Mouse (Mus musculus) liver, embryonic 16.5 days (tissue): ENCODE measurements around the gene Atg2a. TPM values are rescaled to one million over a fixed set of nuclear protein-coding genes. Genes with fewer than 3 reads are reported as not detected.

Experiments used
- ATAC-seq: fragments of 200-750 bp; cut with Nextera tagmentation; 2 replicates; pipeline ENCODE4 v1.8.0; 2017; ENCODE audit warnings: low read depth, mild to moderate bottlenecking, moderate number of reproducible peaks, moderate library complexity
- H3K27ac ChIP-seq: fragments of 300-500 bp; sonication (generic); 2 replicates; pipeline ENCODE4 v1.5.1; 2014; ENCODE audit warnings: mild to moderate bottlenecking, low read length
- H3K27me3 ChIP-seq: fragments of 300-500 bp; sonication (generic); 2 replicates; pipeline ENCODE4 v1.6.1; 2014; ENCODE audit warnings: low read depth, low read length, mixed read lengths; ENCODE audit not compliant: control insufficient read depth, insufficient read depth
- H3K36me3 ChIP-seq: fragments of 300-500 bp; sonication (generic); 2 replicates; pipeline ENCODE4 v1.6.1; 2014; ENCODE audit warnings: mild to moderate bottlenecking; ENCODE audit not compliant: control insufficient read depth, insufficient read depth
- H3K4me1 ChIP-seq: fragments of 300-500 bp; sonication (generic); 2 replicates; pipeline ENCODE4 v1.6.1; 2014; ENCODE audit warnings: low read depth, low read length, mixed read lengths; ENCODE audit not compliant: control insufficient read depth
- H3K4me2 ChIP-seq: fragments of 300-500 bp; sonication (generic); 2 replicates; pipeline ENCODE4 v1.6.1; 2014; ENCODE audit warnings: low read depth, low read length, mixed read lengths
- H3K4me3 ChIP-seq: fragments of 300-500 bp; sonication (generic); 2 replicates; pipeline ENCODE4 v1.5.1; 2014; ENCODE audit warnings: low read depth, mild to moderate bottlenecking, low read length
- H3K9ac ChIP-seq: fragments of 300-500 bp; sonication (generic); 2 replicates; pipeline ENCODE4 v1.6.1; 2014; ENCODE audit warnings: low read depth, low read length
- H3K9me3 ChIP-seq: fragments of 300-500 bp; sonication (generic); replicated peaks from 2 replicates; pipeline ENCODE4 v1.6.1; 2016; ENCODE audit warnings: low read length; ENCODE audit not compliant: control insufficient read depth
- WGBS: fragments of 180-500 bp; shearing (Covaris S2); extraction: QIAGEN DNeasy Blood & Tissue Kit; methylation state at CpG from one replicate; pipeline ENCODE4 v1.1.7; 2014; ENCODE audit not compliant: insufficient replicate concordance; 5-methylcytosine and 5-hydroxymethylcytosine counted together
- polyA plus RNA-seq: library from polyadenylated mRNA; unstranded; fragments of >200 nt; fragmentation: Nextera tagmentation; extraction: Ambion mirVana; gene quantifications from 2 replicates; pipeline ENCODE4 v1.2.1, GENCODE M21; 2015

Gene Atg2a
- polyA plus RNA-seq, 1 experiment from 2014 or later: 6.1 TPM

DNA sequence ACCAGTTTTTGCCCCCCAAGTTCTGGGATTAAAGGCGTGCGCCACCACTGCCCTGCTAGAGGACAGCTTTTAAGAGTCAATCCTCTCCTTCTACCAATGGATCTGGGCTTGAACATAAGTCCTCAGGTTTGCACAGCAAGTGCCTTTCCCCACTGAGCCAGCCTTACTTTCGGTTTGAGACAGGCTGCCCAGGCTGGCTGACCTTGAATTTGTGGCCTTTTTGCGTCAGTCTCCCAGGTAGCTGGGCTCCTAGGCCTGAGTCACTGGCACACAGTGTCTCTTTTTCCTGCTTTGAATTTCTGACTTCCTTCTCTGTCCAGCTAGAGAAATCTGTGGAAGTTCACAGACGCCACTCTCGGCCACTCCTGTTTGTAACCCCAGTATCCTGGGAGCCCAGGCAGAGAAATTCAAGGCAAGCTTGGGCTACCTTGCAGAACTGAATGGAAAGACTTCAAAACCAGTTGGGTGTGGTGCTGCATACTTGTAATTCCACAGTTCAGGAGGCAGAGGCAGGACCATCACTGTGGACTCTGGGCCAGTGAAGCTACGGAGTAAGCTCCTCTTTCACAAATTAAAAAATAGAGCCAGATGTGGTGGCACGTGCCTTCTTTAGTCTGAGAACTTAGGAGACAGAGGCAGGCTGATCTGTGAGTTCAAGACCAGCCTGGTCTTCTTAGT, 28.5 kb downstream of the Atg2a start:
- 72% methylated on average over 8 of the region's 8 CpGs for WGBS

GRCm38 (mm10) chr19:6270661-6271060, 29.2 kb downstream of the Atg2a start:
- Histone ChIP-seq H3K27ac (peak overlapping the region; percentile 71), H3K4me1 (peaks cover 43% of the 10 kb centered on the region), H3K27me3 (no peaks in the 10 kb centered on the region), H3K36me3 (no peaks in the 10 kb centered on the region), H3K4me3 (no peak overlapping the region), H3K9me3 (no peaks in the 10 kb centered on the region), H3K9ac (no peak overlapping the region), H3K4me2 (no peak overlapping the region)
- WGBS: 61% methylated on average over 9 of the region's 9 CpGs
- no peak for ATAC-seq

More for the DNA sequence above, 28.5 kb downstream of the Atg2a start:
- H3K4me2 ChIP-seq: no peak overlapping the region
- no peak overlapping the region; the same call in 1 of the 2 replicates for H3K9ac ChIP-seq
- peak overlapping the region; percentile 71 for H3K27ac ChIP-seq
- no peak for ATAC-seq
- H3K4me3 ChIP-seq: no peak overlapping the region
- H3K27me3 ChIP-seq: no peaks in the 10 kb centered on the region
- H3K36me3 ChIP-seq: no peaks in the 10 kb centered on the region
- H3K4me1 ChIP-seq: peaks cover 37% of the 10 kb centered on the region
- no peaks in the 10 kb centered on the region for H3K9me3 ChIP-seq

GRCm38 (mm10) chr19:6271206-6271605, 29.7 kb downstream of the Atg2a start:
- H3K36me3 ChIP-seq: no peaks in the 10 kb centered on the region
- peaks cover 48% of the 10 kb centered on the region for H3K4me1 ChIP-seq
- H3K27ac ChIP-seq: no peak overlapping the region
- H3K9me3 ChIP-seq: no peaks in the 10 kb centered on the region
- no peak for ATAC-seq
- no peaks in the 10 kb centered on the region for H3K27me3 ChIP-seq
- no peak overlapping the region for H3K4me3 ChIP-seq
- 67% methylated on average over 8 of the region's 8 CpGs for WGBS
- no peak overlapping the region for H3K9ac ChIP-seq
- H3K4me2 ChIP-seq: no peak overlapping the region

DNA sequence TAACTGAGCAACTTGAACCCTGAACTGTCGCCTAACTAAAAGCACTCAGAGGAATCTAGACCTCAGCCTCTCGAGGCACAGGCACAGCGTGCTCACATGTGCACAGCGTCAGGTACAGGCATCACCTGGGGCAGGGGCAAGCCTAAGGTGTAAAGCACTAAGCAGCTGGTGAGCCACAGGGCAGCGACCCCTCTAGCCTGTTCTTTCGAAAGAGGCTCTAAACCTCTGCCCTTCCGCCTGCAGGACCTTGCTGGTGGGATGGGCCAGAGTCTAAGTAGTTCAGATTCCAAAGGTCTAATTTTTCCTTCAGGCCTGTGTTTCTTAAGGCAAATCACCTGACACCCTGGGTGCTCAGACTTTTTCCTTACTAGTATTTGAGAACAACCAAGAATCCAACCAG, 30.6 kb downstream of the Atg2a start:
- H3K27me3 ChIP-seq: no peaks in the 10 kb centered on the region
- ATAC-seq: no peak
- H3K4me1 ChIP-seq: peaks cover 45% of the 10 kb centered on the region
- H3K9ac ChIP-seq: no peak overlapping the region
- no peak overlapping the region for H3K27ac ChIP-seq
- no peak overlapping the region for H3K4me3 ChIP-seq
- 63% methylated on average over 7 of the region's 7 CpGs for WGBS
- H3K4me2 ChIP-seq: no peak overlapping the region
- no peaks in the 10 kb centered on the region for H3K9me3 ChIP-seq
- no peaks in the 10 kb centered on the region for H3K36me3 ChIP-seq

DNA sequence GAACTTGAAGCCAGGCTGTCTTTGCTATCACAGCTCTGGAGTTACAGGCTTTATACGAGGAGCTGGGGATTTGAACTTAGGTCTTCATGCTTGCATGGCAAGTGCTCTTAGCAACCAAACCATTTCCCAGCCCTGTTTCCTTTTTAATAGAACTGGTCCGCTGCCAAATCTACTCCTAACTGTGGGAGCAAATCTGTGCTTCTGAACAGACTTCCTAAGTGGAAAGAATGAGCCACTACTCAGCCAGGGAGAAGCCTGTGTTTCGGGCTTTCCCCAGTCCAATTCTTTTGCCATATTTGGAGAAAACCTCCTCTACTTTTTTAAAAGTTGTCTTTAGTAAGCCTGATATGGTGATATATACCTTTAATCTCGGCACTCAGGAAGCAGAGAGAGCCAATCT, 31.3 kb downstream of the Atg2a start:
- 79% methylated on average over 4 of the region's 4 CpGs for WGBS
- no peaks in the 10 kb centered on the region for H3K36me3 ChIP-seq

DNA sequence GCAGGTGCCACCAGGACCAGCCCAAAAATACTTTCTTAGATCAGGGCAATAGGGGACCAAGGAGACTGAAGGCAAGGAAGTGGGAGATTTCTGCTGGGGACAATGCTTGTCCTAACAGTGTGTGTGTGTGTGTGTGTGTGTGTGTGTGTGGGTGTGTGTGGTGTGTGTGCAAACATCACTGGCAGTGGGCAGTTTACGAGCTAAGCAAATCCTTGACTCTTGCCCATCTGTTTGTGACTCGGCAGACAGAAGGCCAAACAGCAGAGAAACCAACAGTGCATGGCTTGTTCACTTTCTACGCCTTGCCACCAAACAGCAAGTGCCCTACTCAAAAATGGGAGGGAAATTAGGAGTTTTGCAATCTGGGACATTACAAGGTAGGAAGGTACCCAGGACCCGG, 32.1 kb downstream of the Atg2a start:
- 61% methylated on average over 4 of the region's 4 CpGs for WGBS
- Histone ChIP-seq H3K27ac (0 out of 2 replicates have a peak overlapping the region, but pooled peaks have one; percentile 13), H3K4me1 (peaks cover 52% of the 10 kb centered on the region), H3K27me3 (no peaks in the 10 kb centered on the region), H3K4me3 (no peak overlapping the region), H3K36me3 (no peaks in the 10 kb centered on the region), H3K9ac (no peak overlapping the region), H3K4me2 (no peak overlapping the region), H3K9me3 (no peaks in the 10 kb centered on the region)
- no peak for ATAC-seq

More for the DNA sequence above, 31.3 kb downstream of the Atg2a start:
- no peak overlapping the region for H3K4me3 ChIP-seq
- H3K4me1 ChIP-seq: peaks cover 48% of the 10 kb centered on the region
- H3K9ac ChIP-seq: no peak overlapping the region
- no peak for ATAC-seq
- H3K27ac ChIP-seq: no peak overlapping the region
- no peak overlapping the region for H3K4me2 ChIP-seq
- no peaks in the 10 kb centered on the region for H3K9me3 ChIP-seq
- no peaks in the 10 kb centered on the region for H3K27me3 ChIP-seq

GRCm38 (mm10) chr19:6273998-6274608, 32.6 kb downstream of the Atg2a start:
- no peaks in the 10 kb centered on the region for H3K36me3 ChIP-seq
- 0 out of 2 replicates have a peak overlapping the region, but pooled peaks have one; percentile 13 for H3K27ac ChIP-seq
- no peak overlapping the region for H3K4me3 ChIP-seq
- H3K27me3 ChIP-seq: no peaks in the 10 kb centered on the region
- WGBS: 82% methylated on average over 13 of the region's 13 CpGs
- H3K4me1 ChIP-seq: peaks cover 53% of the 10 kb centered on the region
- H3K4me2 ChIP-seq: no peak overlapping the region
- ATAC-seq: no peak
- H3K9me3 ChIP-seq: no peaks in the 10 kb centered on the region
- H3K9ac ChIP-seq: no peak overlapping the region

- Histone ChIP-seq H3K27me3 (no peaks in the 10 kb centered on the region), H3K9ac (peak overlapping the region; percentile 68), H3K9me3 (no peaks in the 10 kb centered on the region), H3K27ac (peak overlapping the region; percentile 87), H3K4me1 (peaks cover 59% of the 10 kb centered on the region), H3K4me2 (peak overlapping the region; percentile 98), H3K4me3 (peak overlapping the region; percentile 85), H3K36me3 (peaks cover 2% of the 10 kb centered on the region; the same call in 1 of the 2 replicates)
- ATAC-seq: no peak
- 4% methylated on average over 15 of the region's 15 CpGs for WGBS
These were observed 34.4 kb downstream of the Atg2a start for GRCm38 (mm10) chr19:6275740-6276389.
